Mouse (Mus musculus) embryonic facial prominence, embryonic 11.5 days (tissue): ENCODE measurements around the gene Gpr137c. TPM values are rescaled to one million over a fixed set of nuclear protein-coding genes. Genes with fewer than 3 reads are reported as not detected.

Experiments used
- ATAC-seq: fragments of 200-750 bp; cut with Nextera tagmentation; replicated peaks from 2 replicates; pipeline ENCODE4 v1.8.0; 2017; ENCODE audit warnings: low read depth; ENCODE audit not compliant: insufficient number of reproducible peaks, low FRiP score, low TSS enrichment
- DNase-seq: peaks from one replicate; pipeline ENCODE4 v3.0.0-alpha.2; 2015; ENCODE audit warnings: low spot score
- H3K27ac ChIP-seq: fragments of 300-500 bp; sonication (generic); replicated peaks from 2 replicates; pipeline ENCODE4 v1.5.1; 2014; ENCODE audit warnings: mild to moderate bottlenecking, low read depth, low read length, control low read depth
- H3K27me3 ChIP-seq: fragments of 300-500 bp; sonication (generic); 2 replicates; pipeline ENCODE4 v1.6.1; 2014; ENCODE audit warnings: mild to moderate bottlenecking, low read length, moderate library complexity, mixed read lengths; ENCODE audit not compliant: control insufficient read depth, insufficient read depth
- H3K36me3 ChIP-seq: fragments of 300-500 bp; sonication (generic); replicated peaks from 2 replicates; pipeline ENCODE4 v1.6.1; 2014; ENCODE audit warnings: low read depth, mild to moderate bottlenecking, low read length, moderate library complexity, mixed read lengths; ENCODE audit not compliant: control insufficient read depth, insufficient read depth
- H3K4me1 ChIP-seq: fragments of 300-500 bp; sonication (generic); 2 replicates; pipeline ENCODE4 v1.6.1; 2014; ENCODE audit warnings: low read length, mixed read lengths; ENCODE audit not compliant: control insufficient read depth, insufficient read depth
- H3K4me2 ChIP-seq: fragments of 300-500 bp; sonication (generic); 2 replicates; pipeline ENCODE4 v1.6.1; 2014; ENCODE audit warnings: low read depth, mild to moderate bottlenecking, control low read depth, low read length, moderate library complexity
- H3K4me3 ChIP-seq: fragments of 300-500 bp; sonication (generic); 2 replicates; pipeline ENCODE4 v1.5.1; 2014; ENCODE audit warnings: low read depth, low read length, control low read depth
- H3K9ac ChIP-seq: fragments of 300-500 bp; sonication (generic); replicated peaks from 2 replicates; pipeline ENCODE4 v1.6.1; 2014; ENCODE audit warnings: mild to moderate bottlenecking, control low read depth, low read length
- H3K9me3 ChIP-seq: fragments of 300-500 bp; sonication (generic); replicated peaks from 2 replicates; pipeline ENCODE4 v1.6.1; 2016; ENCODE audit warnings: mild to moderate bottlenecking, low read length, inconsistent platforms, mixed read lengths; ENCODE audit not compliant: control insufficient read depth
- WGBS: fragments of 180-500 bp; shearing (Covaris S2); extraction: QIAGEN DNeasy Blood & Tissue Kit; methylation state at CpG from one replicate; pipeline ENCODE4 v1.1.7; 2014; 5-methylcytosine and 5-hydroxymethylcytosine counted together
- polyA plus RNA-seq: library from polyadenylated mRNA; unstranded; fragments of >200 nt; fragmentation: Nextera tagmentation; extraction: Ambion mirVana; gene quantifications from 2 replicates; pipeline ENCODE4 v1.2.1, GENCODE M21; 2014

The Gpr137c gene
- polyA plus RNA-seq, 1 experiment from 2014 or later: 4.4 TPM

DNA sequence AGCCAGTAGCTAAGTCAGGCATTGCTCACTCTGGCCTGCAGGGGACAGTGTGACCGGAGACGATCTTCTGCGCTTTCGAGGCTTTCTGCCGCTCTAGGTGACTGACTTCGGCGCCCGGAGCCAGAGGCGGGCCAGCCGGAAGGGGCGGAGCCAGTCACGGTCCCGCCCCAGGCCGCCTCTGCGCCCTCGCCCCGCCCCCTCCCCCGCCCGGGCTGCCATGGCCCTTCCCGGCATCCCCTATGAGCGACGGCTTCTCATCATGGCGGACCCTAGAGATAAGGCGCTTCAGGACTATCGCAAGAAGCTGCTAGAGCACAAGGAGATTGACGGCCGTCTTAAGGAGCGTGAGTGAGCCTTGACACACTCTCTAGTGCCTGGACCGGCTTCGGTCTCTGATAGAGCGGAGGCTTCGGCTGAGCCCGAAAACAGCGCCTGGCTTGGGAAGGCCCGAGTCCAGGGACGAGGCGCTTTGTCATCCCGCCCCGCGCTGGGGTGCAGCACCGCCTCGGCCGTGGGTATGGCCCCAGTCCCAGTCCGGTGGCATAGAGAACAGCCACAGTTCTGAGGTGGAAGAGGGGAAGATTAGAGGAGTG is 110.2 kb downstream of the Gpr137c start, which contains the start of gene Psmc6:
TSS of gene Psmc6 (plus strand) at position 200 of the 593 bp plus-strand sequence.
- no peaks in the 10 kb centered on the region for H3K27me3 ChIP-seq
- peak within 1 kb of the TSS; percentile 91 for H3K4me3 ChIP-seq
- no peaks in the 10 kb centered on the region for H3K9me3 ChIP-seq
- WGBS: under 1% methylated on average over 44 of the region's 44 CpGs
- DNase-seq (peak; percentile 96), ATAC-seq (peak; percentile 95)
- H3K27ac ChIP-seq: peak within 1 kb of the TSS; percentile 47; the same call in 1 of the 2 replicates
- no peaks in the 10 kb centered on the region for H3K36me3 ChIP-seq
- H3K4me1 ChIP-seq: no peaks in the 10 kb centered on the region
- H3K4me2 ChIP-seq: peak within 1 kb of the TSS; percentile 36
- H3K9ac ChIP-seq: peak within 1 kb of the TSS; percentile 98

Other genes with a start within 250 kb of the Gpr137c start
- gene Ptger2, start 231.5 kb upstream of the Gpr137c start, polyA plus RNA-seq: 0.29 and 0.56 TPM in 2 replicates
- 19.3 and 22.8 TPM in 2 replicates for gene Txndc16, start 611 bp downstream of the Gpr137c start, polyA plus RNA-seq
- 32.8 and 41.7 TPM in 2 replicates for gene Ero1l, start 99.1 kb downstream of the Gpr137c start, polyA plus RNA-seq
- gene Psmc6, start 110.1 kb downstream of the Gpr137c start, polyA plus RNA-seq: 254 and 268 TPM in 2 replicates
- gene Styx, start 131.4 kb downstream of the Gpr137c start, polyA plus RNA-seq: 33.4 and 40.5 TPM in 2 replicates
- gene Gnpnat1, start 185.2 kb downstream of the Gpr137c start, polyA plus RNA-seq: 50.8 and 56.2 TPM in 2 replicates